Mouse (Mus musculus): Measurements from ENCODE around the gene Tlr8. TPM values are rescaled to one million over a fixed set of nuclear protein-coding genes. Genes with fewer than 3 reads are reported as not detected.
"Not testable (repeated sequence)": the region's sequence is repeated elsewhere in the genome, so short reads cannot be mapped to it uniquely, and the experiment has no call there.

Gene Tlr8
- polyA plus RNA-seq (2015; fragmentation: Nextera tagmentation; extraction: Ambion mirVana): 0.55 and 0.85 TPM in 2 replicates

DNA sequence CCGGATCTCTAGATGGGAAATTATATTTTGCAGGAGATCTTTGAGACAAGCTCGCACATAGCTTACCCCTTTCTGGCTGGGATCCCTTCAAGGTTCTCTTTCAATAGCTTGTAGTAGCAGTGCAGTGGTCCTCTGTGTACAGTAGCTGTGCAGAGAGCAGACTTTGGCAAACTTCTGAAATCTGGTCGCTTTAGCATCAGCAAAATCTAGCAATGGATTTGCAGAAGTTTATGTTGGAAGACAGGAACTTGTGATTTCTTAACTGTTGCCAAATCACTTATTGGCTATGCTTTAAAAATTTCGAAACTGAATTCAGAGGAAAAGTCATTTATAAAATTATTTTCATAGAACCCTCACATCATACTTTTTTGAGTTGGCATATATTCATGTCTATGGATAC is at the start of gene Tlr8:
Tlr8 (minus strand) TSS at position 244 of the 400 bp plus-strand sequence.
- Histone ChIP-seq H3K27ac (ENCODE audit: low read length) (no peak within 1 kb of the TSS), H3K9ac (ENCODE audit: low read length) (no peak within 1 kb of the TSS), H3K27me3 (ENCODE audit: control insufficient read depth, insufficient read depth, low read depth, low read length) (peaks cover 2% of the 10 kb centered on the region; the same call in 1 of the 2 replicates), H3K4me3 (ENCODE audit: low read length) (no peak within 1 kb of the TSS), H3K9me3 (ENCODE audit: control insufficient read depth, low read length) (no peaks in the 10 kb centered on the region), H3K36me3 (ENCODE audit: control insufficient read depth, insufficient read depth, low read length) (no peaks in the 10 kb centered on the region), H3K4me1 (replicated peaks; ENCODE audit: control insufficient read depth, insufficient read depth, low read length) (no peaks in the 10 kb centered on the region), H3K4me2 (ENCODE audit: low read depth, low read length) (no peak within 1 kb of the TSS)
- no peak for ATAC-seq (ENCODE audit: low read depth)
- WGBS: 56% methylated on average over 4 of the region's 4 CpGs

DNA sequence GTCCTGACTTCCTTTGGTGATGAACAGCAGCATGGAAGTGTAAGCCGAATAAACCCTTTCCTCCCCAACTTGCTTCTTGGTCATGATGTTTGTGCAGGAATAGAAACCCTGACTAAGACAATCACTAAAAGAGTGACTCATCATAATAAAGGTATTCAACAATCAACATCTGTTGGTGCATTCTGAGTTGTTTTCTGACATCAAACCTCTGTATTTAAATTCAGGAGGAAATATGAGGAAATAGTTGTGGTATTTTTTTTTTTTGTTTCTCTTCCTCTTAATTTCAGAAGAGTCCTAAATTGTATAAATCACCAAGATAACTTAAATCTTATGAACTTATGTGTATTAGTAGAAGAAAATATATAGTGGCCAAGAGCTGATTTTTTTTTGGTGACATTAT is 37.9 kb upstream of the Tlr8 start:
- ATAC-seq (ENCODE audit: low read depth); H3K36me3 ChIP-seq (ENCODE audit: control insufficient read depth, insufficient read depth, low read length); H3K4me1 ChIP-seq (replicated peaks; ENCODE audit: control insufficient read depth, insufficient read depth, low read length); H3K4me3 ChIP-seq (ENCODE audit: low read length); H3K9me3 ChIP-seq (ENCODE audit: control insufficient read depth, low read length); H3K4me2 ChIP-seq (ENCODE audit: low read depth, low read length); H3K9ac ChIP-seq (ENCODE audit: low read length); H3K27me3 ChIP-seq (ENCODE audit: control insufficient read depth, insufficient read depth, low read depth, low read length); H3K27ac ChIP-seq (ENCODE audit: low read length): not testable (repeated sequence)
- no CpG with 5 or more reads among the region's 1 CpGs for WGBS

DNA sequence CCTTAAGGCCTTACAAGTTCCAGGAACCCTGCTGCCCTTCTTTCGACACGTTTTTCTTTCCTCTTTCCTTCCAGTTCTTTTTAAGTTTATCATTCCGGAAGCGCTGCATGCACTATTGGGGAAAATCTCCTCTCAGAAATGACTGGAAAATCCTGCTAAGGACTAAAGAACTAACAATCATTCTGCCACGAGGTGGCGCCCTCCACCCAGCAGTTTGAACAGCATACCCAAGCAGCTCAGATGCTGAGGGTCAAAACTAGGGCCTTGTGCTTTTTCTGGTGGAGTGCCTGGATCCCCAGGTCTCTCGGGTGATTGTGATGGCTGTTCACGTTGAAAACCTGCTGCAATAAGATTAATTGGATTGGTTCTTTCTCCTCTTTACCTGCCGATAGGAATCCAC is 12.8 kb upstream of the Tlr8 start:
- WGBS: 18% methylated on average over 9 of the region's 9 CpGs

DNA sequence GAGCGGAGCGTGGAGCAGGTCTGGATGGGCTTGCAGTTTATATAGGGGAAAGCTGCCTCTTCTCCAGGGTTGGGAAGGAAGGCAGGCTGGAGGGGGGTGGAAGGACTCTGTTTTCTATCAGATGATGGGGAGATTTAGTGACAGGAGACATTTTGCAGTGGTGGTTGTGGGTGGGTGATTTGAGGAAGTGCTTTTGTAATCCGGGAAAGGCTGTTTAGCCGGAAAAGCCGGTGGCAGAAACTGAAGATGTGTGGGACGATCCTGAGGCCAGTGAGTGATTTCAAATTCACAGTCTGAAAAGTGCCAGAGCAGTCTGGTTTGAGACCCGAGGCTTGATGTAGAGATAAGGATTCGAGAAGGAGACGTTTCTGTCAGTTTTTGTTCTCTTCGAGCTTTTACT is 12.4 kb upstream of the Tlr8 start:
- peak overlapping the region; percentile 51; the same call in 1 of the 2 replicates for H3K9ac ChIP-seq (ENCODE audit: low read length)
- WGBS: 47% methylated on average over 10 of the region's 10 CpGs
- peak overlapping the region; percentile 48 for H3K4me2 ChIP-seq (ENCODE audit: low read depth, low read length)
- no peaks in the 10 kb centered on the region for H3K4me1 ChIP-seq (replicated peaks; ENCODE audit: control insufficient read depth, insufficient read depth, low read length)
- H3K27me3 ChIP-seq (ENCODE audit: control insufficient read depth, insufficient read depth, low read depth, low read length): no peaks in the 10 kb centered on the region
- no peaks in the 10 kb centered on the region for H3K36me3 ChIP-seq (ENCODE audit: control insufficient read depth, insufficient read depth, low read length)
- ATAC-seq (ENCODE audit: low read depth): no peak
- no peak overlapping the region for H3K27ac ChIP-seq (ENCODE audit: low read length)
- peak overlapping the region; percentile 39 for H3K4me3 ChIP-seq (ENCODE audit: low read length)
- no peaks in the 10 kb centered on the region for H3K9me3 ChIP-seq (ENCODE audit: control insufficient read depth, low read length)

More for the DNA sequence above, 12.8 kb upstream of the Tlr8 start:
- H3K36me3 ChIP-seq (ENCODE audit: control insufficient read depth, insufficient read depth, low read length): no peaks in the 10 kb centered on the region
- peak overlapping the region; percentile 39 for H3K4me3 ChIP-seq (ENCODE audit: low read length)
- peak; percentile 54; the same call in 1 of the 2 replicates for ATAC-seq (ENCODE audit: low read depth)
- H3K4me2 ChIP-seq (ENCODE audit: low read depth, low read length): peak overlapping the region; percentile 48
- H3K9me3 ChIP-seq (ENCODE audit: control insufficient read depth, low read length): no peaks in the 10 kb centered on the region
- no peaks in the 10 kb centered on the region for H3K27me3 ChIP-seq (ENCODE audit: control insufficient read depth, insufficient read depth, low read depth, low read length)
- H3K4me1 ChIP-seq (replicated peaks; ENCODE audit: control insufficient read depth, insufficient read depth, low read length): no peaks in the 10 kb centered on the region
- H3K9ac ChIP-seq (ENCODE audit: low read length): peak overlapping the region; percentile 51; the same call in 1 of the 2 replicates
- H3K27ac ChIP-seq (ENCODE audit: low read length): no peak overlapping the region

DNA sequence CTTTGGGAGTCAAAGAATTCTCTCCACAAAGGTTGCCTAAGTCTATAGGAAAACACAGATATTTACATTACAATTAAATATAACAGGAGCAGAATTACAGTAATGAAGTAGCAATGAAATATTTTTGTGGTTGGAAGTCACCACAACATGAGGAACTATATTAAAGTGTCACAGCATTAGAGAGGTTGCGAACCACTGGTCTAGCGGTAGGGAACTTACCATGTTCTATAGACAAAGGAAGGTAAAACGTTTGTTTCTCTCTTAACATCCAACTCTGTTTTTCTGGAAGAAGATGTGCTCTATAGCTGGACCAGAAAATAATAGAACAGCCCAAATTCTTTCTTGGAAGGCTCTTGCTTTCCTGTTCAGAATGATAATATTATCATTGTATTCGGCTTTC is 599 bp downstream of the Tlr8 start:
- Histone ChIP-seq H3K9ac (ENCODE audit: low read length) (no peak overlapping the region), H3K4me1 (replicated peaks; ENCODE audit: control insufficient read depth, insufficient read depth, low read length) (no peaks in the 10 kb centered on the region), H3K36me3 (ENCODE audit: control insufficient read depth, insufficient read depth, low read length) (no peaks in the 10 kb centered on the region), H3K9me3 (ENCODE audit: control insufficient read depth, low read length) (no peaks in the 10 kb centered on the region), H3K27me3 (ENCODE audit: control insufficient read depth, insufficient read depth, low read depth, low read length) (peaks cover 2% of the 10 kb centered on the region; the same call in 1 of the 2 replicates), H3K4me2 (ENCODE audit: low read depth, low read length) (no peak overlapping the region), H3K4me3 (ENCODE audit: low read length) (no peak overlapping the region), H3K27ac (ENCODE audit: low read length) (no peak overlapping the region)
- WGBS: 76% methylated on average over 4 of the region's 4 CpGs
- ATAC-seq (ENCODE audit: low read depth): no peak

DNA sequence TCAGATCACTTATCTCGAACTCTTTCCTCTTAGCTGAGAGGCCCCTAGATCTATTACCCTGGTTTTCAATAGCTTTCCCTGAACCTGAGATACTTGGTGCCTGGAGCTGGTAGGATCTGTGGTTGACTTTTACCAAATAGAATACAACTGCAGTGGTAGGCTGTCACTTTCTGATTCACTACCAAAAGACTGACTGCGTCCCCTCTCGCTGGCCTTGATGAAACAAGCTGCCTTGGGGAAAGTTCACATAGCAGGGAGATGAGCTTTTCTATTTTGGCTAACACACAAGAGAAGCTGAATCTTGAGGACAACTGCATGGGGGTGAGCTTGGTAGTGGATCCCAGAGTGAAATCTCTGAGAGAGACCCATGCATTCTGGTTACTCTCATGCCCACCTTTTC is 22.4 kb downstream of the Tlr8 start:
- H3K4me3 ChIP-seq (ENCODE audit: low read length): no peak overlapping the region
- no peak overlapping the region for H3K9ac ChIP-seq (ENCODE audit: low read length)
- WGBS: 92% methylated on average over 3 of the region's 3 CpGs
- H3K4me1 ChIP-seq (replicated peaks; ENCODE audit: control insufficient read depth, insufficient read depth, low read length): no peaks in the 10 kb centered on the region
- ATAC-seq (ENCODE audit: low read depth): no peak
- H3K36me3 ChIP-seq (ENCODE audit: control insufficient read depth, insufficient read depth, low read length): no peaks in the 10 kb centered on the region
- H3K27me3 ChIP-seq (ENCODE audit: control insufficient read depth, insufficient read depth, low read depth, low read length): no peaks in the 10 kb centered on the region
- no peak overlapping the region for H3K27ac ChIP-seq (ENCODE audit: low read length)
- no peak overlapping the region for H3K4me2 ChIP-seq (ENCODE audit: low read depth, low read length)
- no peaks in the 10 kb centered on the region for H3K9me3 ChIP-seq (ENCODE audit: control insufficient read depth, low read length)

DNA sequence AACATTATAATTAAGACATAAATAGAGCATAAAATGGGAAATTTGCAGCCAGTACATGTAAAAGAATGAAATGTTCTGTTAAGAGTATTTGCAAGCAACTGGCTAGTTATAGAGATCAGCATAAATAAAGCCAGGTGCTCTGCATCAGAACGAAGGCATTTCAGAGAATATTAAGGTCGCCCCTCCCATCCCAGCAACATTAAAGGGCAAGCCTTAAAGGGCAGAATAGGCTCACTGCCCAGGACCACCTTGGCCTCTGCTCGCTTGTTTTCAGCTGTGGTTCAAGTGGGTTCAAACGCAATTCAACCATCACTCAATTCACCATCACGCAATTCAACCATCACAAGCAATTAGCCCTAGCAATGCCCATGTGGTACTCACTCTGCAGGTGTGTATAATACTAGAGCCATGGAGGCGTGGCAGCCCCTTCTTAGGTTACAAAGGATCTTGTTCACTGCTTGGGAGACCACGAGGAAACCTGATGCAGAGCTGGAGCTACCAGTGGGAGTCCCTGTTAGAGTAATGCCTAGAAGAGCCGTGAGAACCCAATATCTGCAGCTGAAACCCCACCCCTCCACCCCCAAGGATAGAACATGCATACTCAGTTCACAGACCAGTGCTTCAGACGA is 24.7 kb downstream of the Tlr8 start:
- Histone ChIP-seq H3K36me3 (ENCODE audit: control insufficient read depth, insufficient read depth, low read length) (no peaks in the 10 kb centered on the region), H3K4me1 (replicated peaks; ENCODE audit: control insufficient read depth, insufficient read depth, low read length) (no peaks in the 10 kb centered on the region), H3K27me3 (ENCODE audit: control insufficient read depth, insufficient read depth, low read depth, low read length) (0 out of 2 replicates have a peak, but pooled peaks cover 2% of the 10 kb centered on the region), H3K27ac (ENCODE audit: low read length) (no peak overlapping the region), H3K9ac (ENCODE audit: low read length) (no peak overlapping the region), H3K4me3 (ENCODE audit: low read length) (no peak overlapping the region), H3K4me2 (ENCODE audit: low read depth, low read length) (no peak overlapping the region), H3K9me3 (ENCODE audit: control insufficient read depth, low read length) (no peaks in the 10 kb centered on the region)
- 46% methylated on average over 9 of the region's 9 CpGs for WGBS
- no peak for ATAC-seq (ENCODE audit: low read depth)

DNA sequence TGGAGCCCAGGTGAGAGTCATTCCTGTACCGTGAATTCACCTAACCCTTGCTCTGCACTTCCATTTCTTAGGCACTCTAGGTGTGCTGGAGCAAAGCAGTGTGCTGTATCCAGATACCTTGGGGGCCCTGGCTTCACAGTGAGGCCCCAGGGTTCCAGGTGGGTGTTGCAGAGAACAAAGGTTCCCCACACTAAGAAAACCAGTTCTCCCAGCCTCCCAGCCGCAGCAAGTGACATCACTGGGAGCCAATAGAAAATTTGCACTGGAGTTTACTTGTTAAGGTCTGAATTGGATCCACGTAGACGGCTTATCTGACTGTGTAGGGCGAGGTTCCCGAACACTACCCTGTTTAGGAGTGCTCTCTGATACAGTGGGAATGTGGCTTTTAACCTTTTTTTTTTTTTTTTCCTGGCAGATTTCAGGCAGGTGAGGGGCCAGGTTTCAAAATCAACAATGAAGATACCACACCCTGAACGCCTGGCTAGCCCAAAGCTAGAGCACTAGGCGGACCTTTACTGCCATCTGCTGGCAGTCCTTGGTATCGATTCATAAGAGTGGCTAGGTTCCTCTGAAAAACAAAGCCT is 30.9 kb downstream of the Tlr8 start:
- Histone ChIP-seq H3K4me3 (ENCODE audit: low read length) (no peak overlapping the region), H3K4me1 (replicated peaks; ENCODE audit: control insufficient read depth, insufficient read depth, low read length) (no peaks in the 10 kb centered on the region), H3K9ac (ENCODE audit: low read length) (no peak overlapping the region), H3K4me2 (ENCODE audit: low read depth, low read length) (no peak overlapping the region), H3K9me3 (ENCODE audit: control insufficient read depth, low read length) (no peaks in the 10 kb centered on the region), H3K27me3 (ENCODE audit: control insufficient read depth, insufficient read depth, low read depth, low read length) (0 out of 2 replicates have a peak, but pooled peaks cover 2% of the 10 kb centered on the region), H3K27ac (ENCODE audit: low read length) (peak overlapping the region; percentile 84), H3K36me3 (ENCODE audit: control insufficient read depth, insufficient read depth, low read length) (no peaks in the 10 kb centered on the region)
- 31% methylated on average over 9 of the region's 9 CpGs for WGBS
- ATAC-seq (ENCODE audit: low read depth): peak; percentile 93

DNA sequence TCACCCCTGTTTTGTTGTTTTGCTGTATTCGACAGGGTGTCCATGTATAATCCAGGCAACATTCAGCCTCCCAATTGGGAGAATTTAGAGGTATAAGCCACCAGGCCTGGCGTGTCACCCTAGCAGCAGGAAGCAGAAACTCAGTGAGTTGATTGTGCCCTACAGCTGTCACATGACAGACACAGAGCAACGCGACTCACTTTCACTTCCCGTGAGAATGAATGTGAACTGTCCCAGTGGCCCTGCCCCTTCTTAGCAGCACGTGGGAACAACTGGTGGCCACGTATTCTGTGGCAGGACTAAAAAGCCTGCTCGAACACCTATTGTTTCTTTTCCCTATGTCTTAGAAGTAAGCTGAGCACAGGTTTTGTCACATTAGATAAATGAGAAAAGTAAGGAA is 33.0 kb downstream of the Tlr8 start:
- ATAC-seq (ENCODE audit: low read depth): no peak
- Histone ChIP-seq H3K27me3 (ENCODE audit: control insufficient read depth, insufficient read depth, low read depth, low read length) (0 out of 2 replicates have a peak, but pooled peaks cover 2% of the 10 kb centered on the region), H3K27ac (ENCODE audit: low read length) (peak overlapping the region; percentile 15), H3K4me1 (replicated peaks; ENCODE audit: control insufficient read depth, insufficient read depth, low read length) (no peaks in the 10 kb centered on the region), H3K4me3 (ENCODE audit: low read length) (no peak overlapping the region), H3K4me2 (ENCODE audit: low read depth, low read length) (no peak overlapping the region), H3K36me3 (ENCODE audit: control insufficient read depth, insufficient read depth, low read length) (no peaks in the 10 kb centered on the region), H3K9me3 (ENCODE audit: control insufficient read depth, low read length) (no peaks in the 10 kb centered on the region), H3K9ac (ENCODE audit: low read length) (no peak overlapping the region)
- WGBS: 45% methylated on average over 8 of the region's 8 CpGs
